Mouse (Mus musculus): ENCODE measurements around the gene Lrrc3.
"Not testable (repeated sequence)": the region's sequence is repeated elsewhere in the genome, so short reads cannot be mapped to it uniquely, and the experiment has no call there.

Lrrc3 gene

GRCm38 (mm10) chr10:77902211-77902893, at the start of gene Lrrc3:
Gene Lrrc3 (minus strand): TSS chr10:77902536.
- DNase-seq (ENCODE audit: low spot score in 2 of 2) = peak; percentile 79 to 80

- not testable (repeated sequence) for DNase-seq (ENCODE audit: low spot score in 2 of 2)
These were observed 48.1 kb upstream of the Lrrc3 start for GRCm38 (mm10) chr10:77950468-77950867.

GRCm38 (mm10) chr10:77939685-77940084, 37.3 kb upstream of the Lrrc3 start:
- no peak for DNase-seq (ENCODE audit: low spot score in 2 of 2)

- no peak for DNase-seq (ENCODE audit: low spot score in 2 of 2)
These were observed 25.0 kb upstream of the Lrrc3 start for GRCm38 (mm10) chr10:77927375-77927774.

GRCm38 (mm10) chr10:77926140-77926539, 23.8 kb upstream of the Lrrc3 start:
- DNase-seq (ENCODE audit: low spot score in 2 of 2) = peak in 1 of 2 experiments; percentile 59

GRCm38 (mm10) chr10:77922681-77923080, 20.3 kb upstream of the Lrrc3 start:
- DNase-seq (ENCODE audit: low spot score in 2 of 2) = peak in 1 of 2 experiments; percentile 43

GRCm38 (mm10) chr10:77921009-77921408, 18.7 kb upstream of the Lrrc3 start:
- no peak for DNase-seq (ENCODE audit: low spot score in 2 of 2)

- DNase-seq (ENCODE audit: low spot score in 2 of 2) = peak in 1 of 2 experiments; percentile 51
These were observed 14.4 kb upstream of the Lrrc3 start for GRCm38 (mm10) chr10:77916636-77917335.

- DNase-seq (ENCODE audit: low spot score in 2 of 2) = no peak
These were observed 11.0 kb upstream of the Lrrc3 start for GRCm38 (mm10) chr10:77913292-77913691.

- DNase-seq (ENCODE audit: low spot score in 2 of 2) = peak in 1 of 2 experiments; percentile 42
These were observed 10.3 kb upstream of the Lrrc3 start for GRCm38 (mm10) chr10:77912605-77913004.

GRCm38 (mm10) chr10:77902894-77903715, 769 bp upstream of the Lrrc3 start:
- peak; percentile 90 to 94 for DNase-seq (ENCODE audit: low spot score in 2 of 2)

- DNase-seq (ENCODE audit: low spot score in 2 of 2) = peak in 1 of 2 experiments; percentile 71
These were observed 495 bp downstream of the Lrrc3 start for GRCm38 (mm10) chr10:77901871-77902210.

- peak in 1 of 2 experiments; percentile 52 for DNase-seq (ENCODE audit: low spot score in 2 of 2)
These were observed 1.2 kb downstream of the Lrrc3 start for GRCm38 (mm10) chr10:77900903-77901818.

GRCm38 (mm10) chr10:77900126-77900525, 2.2 kb downstream of the Lrrc3 start:
- DNase-seq (ENCODE audit: low spot score in 2 of 2) = no peak

- no peak for DNase-seq (ENCODE audit: low spot score in 2 of 2)
These were observed 6.8 kb downstream of the Lrrc3 start for GRCm38 (mm10) chr10:77895562-77895961.

- DNase-seq (ENCODE audit: low spot score in 2 of 2) = no peak
These were observed 11.3 kb downstream of the Lrrc3 start for GRCm38 (mm10) chr10:77890987-77891565.

GRCm38 (mm10) chr10:77886007-77886747, 16.2 kb downstream of the Lrrc3 start:
- no peak for DNase-seq (ENCODE audit: low spot score in 2 of 2)

- no peak for DNase-seq (ENCODE audit: low spot score in 2 of 2)
These were observed 19.8 kb downstream of the Lrrc3 start for GRCm38 (mm10) chr10:77882553-77882952.

GRCm38 (mm10) chr10:77880305-77880704, 22.0 kb downstream of the Lrrc3 start:
- no peak for DNase-seq (ENCODE audit: low spot score in 2 of 2)

- DNase-seq (ENCODE audit: low spot score in 2 of 2) = no peak
These were observed 23.4 kb downstream of the Lrrc3 start for GRCm38 (mm10) chr10:77878985-77879384.

Measured in right cerebral cortex, postnatal 10 days (tissue).